In the genomic region with DNA sequence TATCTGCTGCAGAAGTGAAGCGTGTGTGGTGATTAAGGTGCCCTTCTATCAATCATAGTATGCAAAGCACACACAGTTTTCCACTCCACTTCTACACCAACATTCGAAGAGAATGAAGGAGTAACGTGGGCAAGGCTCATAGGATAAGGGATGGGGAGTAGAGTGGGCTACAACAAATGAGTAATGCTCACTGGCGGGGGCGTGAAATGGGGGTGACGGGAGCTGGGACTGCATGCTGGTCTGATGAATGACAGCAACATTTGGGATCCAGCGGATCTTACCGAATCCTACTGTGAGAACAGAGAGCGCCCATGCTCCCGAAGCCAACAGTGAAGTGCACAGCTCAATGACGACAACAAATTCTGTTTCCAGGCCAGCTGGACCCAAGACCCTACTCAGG, we compare ENCODE assay signal across 21 mouse cellular contexts.
DNase-seq lines count a peak whose midpoint lies in the region; TF ChIP-seq lines count a peak whose summit lies in the region.
"Had no signal": no experiment of that assay in that cellular context is flagged by ENCODE, and none has a peak within 500 bp of the region (broad histone marks: within the 10 kb centered on the region; RNA-seq: fewer than 3 reads in every experiment).

No protein-coding gene starts in this region.

- H3K27ac ChIP-seq in gastrocnemius, adult 2 months, result no peak overlapping the region
- H3K27ac ChIP-seq: embryonic facial prominence, embryonic 10.5 days; embryonic facial prominence, embryonic 13.5 days; forebrain, embryonic 12.5 days; forebrain, embryonic 15.5 days; hindbrain, embryonic 12.5 days; hindbrain, embryonic 15.5 days had no signal

- intact Hi-C loops in gastrocnemius, adult 2 months (cut with DNase I), result no loop called here

- no peak for TF ChIP-seq CTCF in gastrocnemius, adult 2 months (IDR thresholded peaks at IDR 0.05)

- no peak overlapping the region for H3K4me3 ChIP-seq in gastrocnemius, adult 2 months
- H3K4me3 ChIP-seq: embryonic facial prominence, embryonic 10.5 days; embryonic facial prominence, embryonic 13.5 days; erythroblast, embryonic 14.5 days; forebrain, embryonic 12.5 days; forebrain, embryonic 15.5 days; hindbrain, embryonic 12.5 days; hindbrain, embryonic 15.5 days had no signal

- peak; percentile 23 for DNase-seq in layer of hippocampus, adult 11-12 months (ENCODE audit: low spot score)
- DNase-seq in layer of hippocampus, adult 9-10 months (ENCODE audit: low spot score), result no peak
- peak; percentile 27 to 29 for DNase-seq in layer of hippocampus, postnatal 36 days
- DNase-seq in layer of hippocampus, postnatal 14 days (ENCODE audit: low spot score in 2 of 2), result no peak
- DNase-seq in right cerebral cortex, adult 18-20 months, result peak; percentile 55
- DNase-seq in right cerebral cortex, postnatal 25 days, result no peak
- no peak for DNase-seq in gastrocnemius, adult 2 months
- DNase-seq: adrenal gland, adult 2 months; adrenal gland, postnatal 14 days; cerebellum, adult 11-12 months; cerebellum, adult 8-10 months; cerebellum, postnatal 36 days; embryo, embryonic 11 days; gastrocnemius, postnatal 25 days had no signal

Comparison
In these comparisons a context has a peak if more than half of its experiments do, and no peak if none do; other contexts are left out.
1. DNase-seq: peak in layer of hippocampus, adult 11-12 months (single experiment), layer of hippocampus, postnatal 36 days (2 of 2) and right cerebral cortex, adult 18-20 months (single experiment); none in layer of hippocampus, adult 9-10 months (single experiment), layer of hippocampus, postnatal 14 days (0 of 2), right cerebral cortex, postnatal 25 days (single experiment) and gastrocnemius, adult 2 months (single experiment).